Mouse (Mus musculus) ES-E14 (cell line): ENCODE results near the gene Nupr1.

Experiments used
- CHD2 ChIP-seq: IDR thresholded peaks from 2 replicates; pipeline ENCODE4 v1.6.1; 2014; ENCODE audit warnings: mild to moderate bottlenecking, low read depth, low read length, inconsistent platforms
- HCFC1 ChIP-seq: IDR thresholded peaks from 2 replicates; pipeline ENCODE4 v1.6.1; 2012; ENCODE audit warnings: low read length, inconsistent platforms, borderline replicate concordance; ENCODE audit not compliant: insufficient read depth
- MAFK ChIP-seq: IDR thresholded peaks from 2 replicates; pipeline ENCODE4 v1.6.1; 2014; ENCODE audit warnings: mild to moderate bottlenecking, low read depth, low read length, inconsistent platforms; ENCODE audit not compliant: insufficient read depth
- ZNF384 ChIP-seq: IDR thresholded peaks from 2 replicates; pipeline ENCODE4 v1.6.1; 2012; ENCODE audit warnings: low read depth, low read length, inconsistent platforms

- TF ChIP-seq ZNF384: no peak
- TF ChIP-seq MAFK: no peak
- no peak for TF ChIP-seq HCFC1
- TF ChIP-seq CHD2: no peak
These were observed 746 bp downstream of the Nupr1 start for GRCm38 (mm10) chr7:126629915-126630314.
